Mouse (Mus musculus): ENCODE data around the gene Rgs10.

The Rgs10 gene

DNA sequence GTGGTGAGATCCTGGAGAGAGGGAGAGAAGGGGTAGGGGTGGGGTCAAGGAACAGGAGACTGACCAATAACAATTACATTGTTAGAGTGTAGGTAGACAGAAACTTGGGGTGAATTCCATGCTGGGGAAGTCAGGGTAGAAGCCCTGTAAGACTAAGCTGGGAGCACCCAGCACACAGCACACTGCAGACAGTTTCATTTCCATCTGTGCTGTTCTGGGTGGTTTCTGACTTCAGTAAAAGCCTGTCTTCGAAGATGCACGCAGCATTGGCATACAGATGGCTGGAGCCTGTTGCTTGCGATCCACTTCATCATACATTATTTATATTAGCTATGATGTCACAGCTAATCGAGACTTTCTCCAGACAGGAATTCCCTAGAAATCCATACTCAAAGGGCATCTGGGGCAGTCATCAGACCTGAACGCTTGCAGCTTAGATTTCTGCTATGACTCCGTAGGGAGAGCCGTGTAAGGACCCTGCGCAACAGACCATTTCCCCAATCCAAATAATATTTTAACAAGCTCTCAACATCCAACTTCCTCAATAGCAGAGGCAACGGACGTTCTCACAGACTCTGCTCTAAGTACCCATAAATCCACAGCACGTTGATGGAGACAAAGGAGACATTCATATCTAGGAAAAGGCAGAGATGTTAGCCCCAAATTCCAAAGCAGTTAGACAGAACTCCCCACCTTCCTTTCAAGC lies 7.7 kb downstream of the Rgs10 start:
- no peak for DNase-seq (ENCODE audit: low spot score)

DNA sequence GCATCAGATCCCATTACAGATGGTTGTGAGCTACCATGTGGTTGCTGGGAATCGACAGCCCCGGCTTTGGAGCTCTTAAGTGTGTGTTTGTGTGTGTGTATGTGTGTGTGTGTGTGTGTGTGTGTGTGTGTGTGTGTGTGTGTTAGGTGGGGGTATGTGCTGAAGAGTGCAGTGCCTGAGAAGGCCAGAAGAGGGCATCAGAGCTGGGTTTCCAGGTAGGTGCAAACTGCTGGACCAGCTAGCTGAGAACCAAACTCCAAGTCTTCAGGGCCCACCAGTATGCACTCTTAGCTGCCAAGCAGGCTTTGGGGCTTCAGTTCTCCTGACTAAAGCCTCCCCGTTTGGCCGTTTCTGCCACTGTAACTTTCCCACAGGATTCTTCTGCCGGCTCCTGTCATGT lies 10.3 kb downstream of the Rgs10 start:
- DNase-seq (ENCODE audit: low spot score), result no peak

DNA sequence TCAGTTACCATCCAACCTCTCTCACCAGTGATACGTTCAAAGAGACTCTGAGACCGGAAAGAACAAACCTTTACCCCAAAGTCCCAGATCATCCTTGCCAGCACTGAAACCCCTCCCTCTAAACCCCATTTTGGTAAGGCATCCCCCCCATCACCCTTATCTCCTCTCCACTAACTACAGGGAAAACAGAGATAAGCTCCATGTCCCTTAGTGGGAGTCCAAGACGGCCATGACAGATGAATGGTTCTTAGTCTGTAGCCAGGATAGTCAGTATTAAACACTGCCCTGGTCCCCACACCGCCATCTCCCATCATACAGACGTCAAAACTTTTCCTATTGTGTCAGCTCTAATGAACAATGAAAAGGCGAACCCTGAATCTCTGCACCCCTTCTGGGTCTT lies 14.6 kb downstream of the Rgs10 start:
- no peak for DNase-seq (ENCODE audit: low spot score)

DNA sequence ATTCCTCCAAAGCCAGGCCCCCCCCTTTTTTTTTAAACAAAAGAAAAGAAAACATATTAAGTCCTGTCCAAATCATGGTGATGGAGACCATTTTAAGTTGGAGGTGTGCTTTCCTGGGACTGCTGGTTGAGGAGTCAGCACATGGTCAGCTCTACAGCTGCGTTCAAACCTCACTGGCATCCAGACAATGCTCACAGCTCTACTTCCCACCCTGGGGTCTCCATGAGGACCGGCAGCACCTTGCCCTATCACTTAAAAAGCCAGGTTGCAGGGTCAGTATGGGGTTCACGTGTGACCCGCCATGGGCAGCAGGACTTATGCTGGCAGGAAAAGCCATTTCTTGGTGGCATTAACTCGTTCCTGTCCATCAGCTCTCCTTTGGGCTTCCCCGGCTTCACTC lies 15.0 kb downstream of the Rgs10 start:
- DNase-seq (ENCODE audit: low spot score), result no peak

- no peak for DNase-seq (ENCODE audit: low spot score)
These were observed 15.4 kb downstream of the Rgs10 start for GRCm38 (mm10) chr7:128403128-128403527.

DNA sequence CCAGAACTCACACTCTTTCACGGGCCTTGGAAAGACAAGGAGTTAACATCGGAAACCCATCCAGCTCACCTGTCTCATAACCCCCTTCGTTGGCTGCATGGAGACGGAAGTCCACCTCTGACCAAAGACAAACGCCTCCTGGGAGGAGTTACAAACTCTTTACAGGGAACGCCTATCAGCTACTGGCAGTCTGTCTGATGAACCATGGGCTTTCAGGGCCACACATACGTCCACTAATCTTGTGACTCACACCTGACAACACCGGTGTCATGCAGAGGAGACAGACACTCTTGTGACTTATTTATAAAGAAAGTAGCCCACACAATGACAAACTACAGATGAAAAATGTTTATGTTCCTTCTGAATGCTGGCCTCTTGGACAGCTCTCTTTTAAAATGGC lies 16.0 kb downstream of the Rgs10 start:
- no peak for DNase-seq (ENCODE audit: low spot score)

DNA sequence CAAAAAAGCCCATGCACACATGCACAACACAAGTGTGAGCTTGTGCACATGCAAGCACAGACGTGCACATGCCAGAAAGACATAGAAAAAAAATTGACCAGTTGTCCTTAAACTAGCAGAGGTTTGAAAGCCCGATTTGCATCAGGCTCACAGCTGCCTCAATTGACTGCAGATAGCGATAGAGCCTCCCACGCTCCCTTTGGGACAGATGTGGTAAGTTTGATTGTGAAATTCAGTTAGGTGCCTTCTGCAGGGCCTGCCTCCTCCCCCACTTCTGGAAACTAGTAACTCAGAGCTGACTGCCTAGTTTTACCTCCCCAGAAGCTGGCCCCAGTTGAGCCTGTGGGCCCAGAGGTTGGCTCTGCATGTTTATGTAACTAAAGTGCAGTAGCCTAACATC lies 19.9 kb downstream of the Rgs10 start:
- DNase-seq (ENCODE audit: low spot score), result no peak

DNA sequence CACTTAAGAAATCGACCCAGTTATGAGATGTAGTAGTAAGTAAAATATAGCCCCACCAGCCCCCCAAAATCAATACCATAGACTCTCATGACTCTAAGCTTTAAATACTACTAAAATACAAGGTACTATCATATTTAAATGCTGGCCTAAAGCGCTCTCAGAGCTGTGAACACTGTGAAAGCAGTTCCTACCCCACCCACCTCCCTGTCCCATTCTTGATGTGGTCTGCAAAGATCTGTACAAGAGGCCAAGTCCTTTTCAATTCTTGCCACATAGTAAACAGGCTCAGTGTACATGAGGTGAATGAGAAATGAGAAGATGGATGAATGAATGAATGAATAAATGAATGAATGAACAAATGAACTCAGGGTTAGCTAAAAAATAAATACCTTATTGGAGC lies 21.5 kb downstream of the Rgs10 start:
- no peak for DNase-seq (ENCODE audit: low spot score)

- no peak for DNase-seq (ENCODE audit: low spot score)
These were observed 24.8 kb downstream of the Rgs10 start for GRCm38 (mm10) chr7:128393756-128394155.

DNA sequence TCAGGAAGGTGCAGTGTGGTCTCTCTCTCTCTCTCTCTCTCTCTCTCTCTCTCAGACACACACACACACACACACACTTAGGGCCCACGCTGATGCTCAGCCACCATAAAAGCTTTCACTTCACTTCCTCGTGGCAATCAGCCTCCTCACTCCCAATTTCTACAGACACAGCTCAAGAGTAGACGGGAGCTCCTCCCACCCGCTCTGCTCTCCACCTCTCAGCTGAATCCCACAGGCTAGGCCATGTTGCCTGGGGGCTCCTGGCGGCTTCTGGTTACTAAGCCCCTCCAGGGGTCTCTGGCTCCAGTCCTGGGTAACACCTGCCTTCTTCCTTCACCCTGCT lies 25.6 kb downstream of the Rgs10 start:
- no peak for DNase-seq (ENCODE audit: low spot score)

DNA sequence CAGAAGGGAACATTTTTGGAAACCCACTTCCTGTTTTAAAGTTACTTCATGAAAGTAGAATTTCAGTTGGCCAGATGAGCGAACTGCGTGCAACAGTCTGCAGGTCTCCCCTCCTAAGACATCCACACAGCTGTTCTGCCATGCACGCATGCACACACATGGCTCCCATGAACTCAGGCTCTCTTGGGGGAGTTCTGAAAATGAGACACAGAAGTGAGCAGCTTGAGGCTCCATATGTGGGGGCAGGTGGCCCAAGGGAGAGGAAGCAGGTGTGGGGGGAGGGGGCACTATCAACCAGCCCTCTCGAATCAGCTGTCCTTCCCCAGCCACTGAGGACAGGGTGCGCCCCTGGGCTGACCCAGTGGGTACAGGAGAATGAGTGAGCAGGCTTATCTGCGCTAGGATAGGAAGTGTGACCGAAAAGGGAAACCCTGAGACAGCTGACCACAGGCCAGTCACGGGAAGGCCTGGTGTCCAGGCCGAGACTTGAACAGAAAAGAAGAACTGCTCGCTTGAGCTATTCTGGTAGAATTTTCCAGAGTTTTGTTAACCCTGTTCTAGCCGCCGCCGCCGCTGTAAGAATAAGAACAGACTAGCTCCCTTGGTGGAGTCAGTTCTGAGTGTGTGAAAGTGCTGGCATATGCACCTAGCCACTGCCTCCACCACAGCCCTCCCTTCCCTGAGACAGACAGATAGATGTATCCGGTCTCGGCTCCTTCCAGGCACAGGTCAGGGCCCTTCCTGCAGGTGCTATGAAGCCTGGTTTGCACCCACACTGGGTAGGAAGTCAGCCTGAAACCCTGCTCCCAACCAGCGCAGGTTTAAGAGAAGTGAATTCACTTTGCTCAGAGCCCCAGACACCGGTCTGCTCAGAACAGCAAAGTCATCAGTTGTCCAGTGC lies 26.2 kb downstream of the Rgs10 start:
- no peak for DNase-seq (ENCODE audit: low spot score)

- no peak for DNase-seq (ENCODE audit: low spot score)
These were observed 27.1 kb downstream of the Rgs10 start for GRCm38 (mm10) chr7:128391267-128392057.

DNA sequence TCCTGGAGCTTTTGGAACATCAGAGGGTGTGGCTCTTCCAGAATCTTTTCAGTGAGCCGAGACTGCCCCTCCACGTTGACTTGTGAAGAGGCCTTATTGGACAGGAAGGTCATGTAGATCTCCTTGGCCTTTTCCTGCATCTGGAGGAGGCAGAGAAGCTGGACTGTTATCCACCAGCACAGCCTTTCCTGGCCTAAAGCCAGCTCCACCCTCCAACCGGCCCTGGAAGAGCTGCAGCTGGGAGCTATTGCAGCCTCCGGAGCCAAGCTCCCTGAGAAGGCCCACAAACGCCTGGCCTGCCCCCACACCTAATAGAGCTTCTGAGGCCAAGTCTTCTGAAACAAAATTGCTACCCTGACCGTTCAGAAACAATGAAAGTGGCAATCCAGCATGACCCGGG lies 29.6 kb downstream of the Rgs10 start:
- DNase-seq (ENCODE audit: low spot score), result peak; percentile 84

- DNase-seq (ENCODE audit: low spot score), result no peak
These were observed 34.7 kb downstream of the Rgs10 start for GRCm38 (mm10) chr7:128383726-128384463.

DNA sequence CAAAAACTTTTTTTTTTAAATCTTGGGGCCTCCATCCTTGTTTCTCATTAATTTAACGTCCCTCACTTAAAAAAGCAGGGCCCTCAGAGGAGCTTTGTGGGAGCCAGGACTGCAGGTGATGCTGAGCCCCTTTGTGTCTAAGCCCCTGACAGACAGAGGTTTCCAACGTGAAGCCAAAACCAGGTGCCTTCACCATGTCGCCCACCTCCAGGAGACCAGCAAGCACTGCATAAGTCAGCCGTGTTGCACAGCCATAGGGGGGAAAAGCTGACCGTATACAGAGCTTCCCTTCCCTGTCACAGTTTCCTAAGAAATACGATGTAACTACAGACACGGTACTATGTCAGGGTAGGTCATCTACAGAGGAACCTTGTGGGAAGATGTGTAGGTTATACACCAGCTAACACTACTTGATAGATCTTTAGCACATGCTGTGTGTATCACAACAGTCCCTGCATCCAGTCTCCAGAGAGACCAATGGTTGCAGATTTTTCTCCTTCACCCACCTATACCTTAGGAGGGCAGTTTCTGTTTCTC lies 35.3 kb downstream of the Rgs10 start:
- no peak for DNase-seq (ENCODE audit: low spot score)

- no peak for DNase-seq (ENCODE audit: low spot score)
These were observed 36.1 kb downstream of the Rgs10 start for GRCm38 (mm10) chr7:128382527-128382860.

- DNase-seq (ENCODE audit: low spot score), result no peak
These were observed 36.6 kb downstream of the Rgs10 start for GRCm38 (mm10) chr7:128381811-128382526.

GRCm38 (mm10) chr7:128381001-128381400 lies 37.6 kb downstream of the Rgs10 start:
- DNase-seq (ENCODE audit: low spot score), result no peak

DNA sequence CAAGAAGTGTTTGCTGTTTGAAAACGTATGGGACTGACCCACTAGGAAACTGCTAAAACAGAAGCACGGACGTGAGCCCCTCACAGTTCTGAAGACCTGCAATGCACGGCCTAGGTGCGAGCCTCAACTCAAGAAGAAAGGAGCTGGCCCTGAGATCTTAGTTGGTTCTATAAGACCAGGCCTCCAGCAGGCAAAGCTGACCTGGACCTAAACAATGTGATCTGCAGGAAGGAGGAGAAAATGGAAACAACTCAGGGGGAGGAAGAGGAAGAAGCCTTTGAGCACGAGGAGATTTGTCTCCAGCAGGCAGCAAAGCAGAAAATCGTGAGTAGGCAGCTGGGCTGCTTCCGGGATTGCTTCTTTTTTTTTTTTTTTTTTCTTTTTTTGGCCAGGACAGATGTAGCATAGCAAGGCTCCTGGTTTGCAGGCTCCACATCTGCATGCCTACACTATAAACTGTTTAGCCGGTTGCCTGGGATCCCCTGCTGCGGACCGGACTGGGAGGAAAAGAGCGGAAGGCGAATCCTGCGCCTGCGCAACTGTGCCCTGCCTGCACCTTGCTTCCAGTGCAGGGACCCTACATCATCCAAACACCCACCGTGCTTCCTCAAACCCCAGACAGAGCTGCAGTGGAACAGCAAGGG lies 39.3 kb downstream of the Rgs10 start:
- DNase-seq (ENCODE audit: low spot score), result no peak

GRCm38 (mm10) chr7:128376206-128376701 lies 42.3 kb downstream of the Rgs10 start:
- DNase-seq (ENCODE audit: low spot score), result no peak

- no peak for DNase-seq (ENCODE audit: low spot score)
These were observed 44.4 kb downstream of the Rgs10 start for GRCm38 (mm10) chr7:128374156-128374555.

Measured in ovary, postnatal 14 days (tissue).